Mouse (Mus musculus) colon, adult 2 months (tissue): ENCODE data around the gene Ifi209. TPM values are rescaled to one million over a fixed set of nuclear protein-coding genes. Genes with fewer than 3 reads are reported as not detected.

Source experiments
- polyA plus RNA-seq: library from polyadenylated mRNA; depleted of rRNA; stranded (reverse); fragments of >200 nt; gene quantifications from 2 replicates; pipeline ENCODE4 v1.2.3, GENCODE M21; 2012; rRNA removed

Ifi209 gene
- polyA plus RNA-seq: 0.06 and 0.17 TPM in 2 replicates

GRCm38 (mm10) chr1:173630622-173631021 lies at the start of gene Ifi209:
TSS of gene Ifi209 (plus strand) at chr1:173630917.

GRCm38 (mm10) chr1:173598838-173599494 lies 31.8 kb upstream of the Ifi209 start, which contains the start of gene Ifi213:
TSS of gene Ifi213 (minus strand) at chr1:173599274.

GRCm38 (mm10) chr1:173673458-173674097 lies 42.9 kb downstream of the Ifi209 start, which contains the start of gene Ifi208:
TSS of gene Ifi208 (plus strand) at chr1:173673675.

Other genes with a start within 250 kb of the Ifi209 start
- 0.20 and 0.25 TPM in 2 replicates for gene Ifi206, start 139.9 kb upstream of the Ifi209 start, polyA plus RNA-seq
- 0.05 TPM in 1 of 2 replicates, not detected in the other for gene Ifi214, start 95.0 kb upstream of the Ifi209 start, polyA plus RNA-seq
- gene Ifi213, start 31.6 kb upstream of the Ifi209 start, polyA plus RNA-seq: 0.09 and 0.34 TPM in 2 replicates
- gene Ifi208, start 42.8 kb downstream of the Ifi209 start, polyA plus RNA-seq: 0.28 and 0.45 TPM in 2 replicates
- 1.1 TPM in 2 replicates for gene Ifi207, start 110.8 kb downstream of the Ifi209 start, polyA plus RNA-seq
- 0.17 and 0.29 TPM in 2 replicates for gene Ifi204, start 136.0 kb downstream of the Ifi209 start, polyA plus RNA-seq